Comparison of ENCODE assay signal across 8 mouse cellular contexts in genomic region chr13:25932810-25933209, GRCm38 (mm10).
A peak's percentile ranks its signal among the peaks of the same experiment; 100 is the strongest.
DNase-seq lines count a peak whose midpoint lies in the region; ATAC-seq lines count a peak whose summit lies in the region.
"Had no signal": no experiment of that assay in that cellular context is flagged by ENCODE, and none has a peak within 500 bp of the region (broad histone marks: within the 10 kb centered on the region; RNA-seq: fewer than 3 reads in every experiment).

No protein-coding gene starts in this region.

- H3K9me3 ChIP-seq in forebrain, embryonic 11.5 days (ENCODE audit: control insufficient read depth, low read length), result no peaks in the 10 kb centered on the region
- no peaks in the 10 kb centered on the region for H3K9me3 ChIP-seq in hindbrain, embryonic 16.5 days (ENCODE audit: control insufficient read depth, low read length)
- no peaks in the 10 kb centered on the region for H3K9me3 ChIP-seq in midbrain, embryonic 10.5 days (replicated peaks)
- H3K9me3 ChIP-seq in stomach, embryonic 15.5 days, result no peaks in the 10 kb centered on the region
- H3K9me3 ChIP-seq: heart, embryonic 13.5 days had no signal

- no peak overlapping the region for H3K4me2 ChIP-seq in forebrain, embryonic 11.5 days (ENCODE audit: low read depth, low read length, severe bottlenecking)
- H3K4me2 ChIP-seq in hindbrain, embryonic 16.5 days (ENCODE audit: low read length), result no peak overlapping the region
- no peak overlapping the region for H3K4me2 ChIP-seq in stomach, embryonic 15.5 days
- H3K4me2 ChIP-seq: heart, embryonic 13.5 days had no signal

- no peak overlapping the region for H3K9ac ChIP-seq in forebrain, embryonic 11.5 days (ENCODE audit: low read length)
- H3K9ac ChIP-seq in hindbrain, embryonic 16.5 days (ENCODE audit: low read depth, low read length), result no peak overlapping the region
- H3K9ac ChIP-seq in stomach, embryonic 15.5 days, result no peak overlapping the region

- no peak overlapping the region for H3K4me3 ChIP-seq in forebrain, embryonic 11.5 days (ENCODE audit: low read depth, low read length)
- no peak overlapping the region for H3K4me3 ChIP-seq in hindbrain, embryonic 16.5 days (ENCODE audit: low read length)
- no peak overlapping the region for H3K4me3 ChIP-seq in midbrain, embryonic 10.5 days
- no peak overlapping the region for H3K4me3 ChIP-seq in stomach, embryonic 15.5 days (replicated peaks)
- H3K4me3 ChIP-seq: heart, embryonic 13.5 days had no signal

- peak; percentile 75 for DNase-seq in Muller cell, postnatal 12 days (ENCODE audit: inconsistent ontology term)
- DNase-seq in c-Kit-positive CD71-negative TER-119-negative erythroid progenitor cells, embryonic 14.5 days (ENCODE audit: low read depth), result peak; percentile 3
- peak; percentile 78 for DNase-seq in forebrain, embryonic 11.5 days (ENCODE audit: low spot score)
- peak; percentile 42 to 85 for DNase-seq in layer of hippocampus, postnatal 14 days (ENCODE audit: low spot score in 2 of 2)
- peak; percentile 68 for DNase-seq in midbrain, embryonic 10.5 days (ENCODE audit: low spot score)

- peaks cover 7% of the 10 kb centered on the region; the same call in 1 of the 2 replicates for H3K4me1 ChIP-seq in forebrain, embryonic 11.5 days (replicated peaks; ENCODE audit: control insufficient read depth, insufficient read depth, low read length)
- H3K4me1 ChIP-seq in hindbrain, embryonic 16.5 days (ENCODE audit: control insufficient read depth, insufficient read depth, low read depth, low read length), result peaks cover 8% of the 10 kb centered on the region; the same call in 1 of the 2 replicates
- peaks cover 28% of the 10 kb centered on the region for H3K4me1 ChIP-seq in midbrain, embryonic 10.5 days
- H3K4me1 ChIP-seq in stomach, embryonic 15.5 days, result no peaks in the 10 kb centered on the region; the same call in 1 of the 2 replicates

- peak; percentile 86 for ATAC-seq in forebrain, embryonic 11.5 days (replicated peaks; ENCODE audit: low FRiP score)
- ATAC-seq in hindbrain, embryonic 16.5 days, result peak; percentile 92
- peak; percentile 53; the same call in 1 of the 2 replicates for ATAC-seq in stomach, embryonic 15.5 days (ENCODE audit: insufficient read depth, low FRiP score, low read depth)

- no peaks in the 10 kb centered on the region for H3K27me3 ChIP-seq in forebrain, embryonic 11.5 days (ENCODE audit: control insufficient read depth, insufficient read depth, low read length)
- H3K27me3 ChIP-seq in hindbrain, embryonic 16.5 days (replicated peaks; ENCODE audit: control insufficient read depth, insufficient read depth, low read length), result no peaks in the 10 kb centered on the region
- no peaks in the 10 kb centered on the region for H3K27me3 ChIP-seq in midbrain, embryonic 10.5 days (ENCODE audit: low read depth, poor library complexity, severe bottlenecking)
- no peaks in the 10 kb centered on the region for H3K27me3 ChIP-seq in stomach, embryonic 15.5 days (replicated peaks)
- H3K27me3 ChIP-seq: heart, embryonic 13.5 days had no signal

- 0% methylated on average over 1 of the region's 1 CpGs for WGBS in forebrain, embryonic 11.5 days
- WGBS in hindbrain, embryonic 16.5 days, result 0% methylated on average over 1 of the region's 1 CpGs
- WGBS in midbrain, embryonic 10.5 days, result 0% methylated on average over 1 of the region's 1 CpGs
- WGBS in stomach, embryonic 15.5 days, result 0% methylated on average over 1 of the region's 1 CpGs

- no peak overlapping the region; the same call in 1 of the 2 replicates for H3K27ac ChIP-seq in forebrain, embryonic 11.5 days (ENCODE audit: low read depth, low read length)
- H3K27ac ChIP-seq in hindbrain, embryonic 16.5 days (ENCODE audit: low read depth, low read length), result peak overlapping the region; percentile 30
- H3K27ac ChIP-seq in midbrain, embryonic 10.5 days (replicated peaks), result peak overlapping the region; percentile 79
- H3K27ac ChIP-seq in stomach, embryonic 15.5 days, result 0 out of 2 replicates have a peak overlapping the region, but pooled peaks have one; percentile 22

- no peaks in the 10 kb centered on the region for H3K36me3 ChIP-seq in forebrain, embryonic 11.5 days (ENCODE audit: control insufficient read depth, insufficient read depth, low read length)
- H3K36me3 ChIP-seq in hindbrain, embryonic 16.5 days (ENCODE audit: control insufficient read depth, insufficient read depth, low read length), result no peaks in the 10 kb centered on the region
- no peaks in the 10 kb centered on the region for H3K36me3 ChIP-seq in midbrain, embryonic 10.5 days
- H3K36me3 ChIP-seq in stomach, embryonic 15.5 days, result no peaks in the 10 kb centered on the region
- H3K36me3 ChIP-seq: heart, embryonic 13.5 days had no signal

Comparison
In these comparisons a context has a peak if more than half of its experiments do, and no peak if none do; other contexts are left out.
1. DNase-seq: peak in every context shown above with its lines; median percentile 78 in forebrain, embryonic 11.5 days; 75 in Muller cell, postnatal 12 days; 68 in midbrain, embryonic 10.5 days; 64 in layer of hippocampus, postnatal 14 days; 3 in c-Kit-positive CD71-negative TER-119-negative erythroid progenitor cells, embryonic 14.5 days.